Mouse (Mus musculus): ENCODE measurements around the gene H2-Ob. TPM values are rescaled to one million over a fixed set of nuclear protein-coding genes. Genes with fewer than 3 reads are reported as not detected.

Gene H2-Ob
- polyA plus RNA-seq (2017; shearing (Covaris generic)), result 10 to 100 TPM in 2 of 3 experiments, 1 to 10 TPM in 1; 8.4 to 87.4 (median 63.4) TPM

DNA sequence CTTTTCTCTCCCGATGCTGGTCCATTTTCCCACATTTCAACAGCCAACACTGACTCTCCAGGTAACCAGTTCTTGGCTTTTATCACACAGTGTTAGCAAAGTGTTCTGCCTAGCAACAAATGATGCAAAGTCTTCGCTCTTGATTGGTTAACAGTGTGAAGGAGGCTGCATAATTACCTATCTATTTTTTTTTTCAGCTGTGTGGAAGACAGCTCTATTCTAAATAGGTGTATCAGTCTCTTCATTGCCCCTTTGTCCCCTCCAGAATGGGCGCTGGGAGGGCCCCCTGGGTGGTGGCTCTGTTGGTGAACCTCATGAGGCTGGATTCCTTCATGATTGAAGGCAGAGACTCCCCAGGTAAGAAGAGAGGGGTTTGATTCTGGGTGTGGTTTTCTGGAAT, at the start of gene H2-Ob:
H2-Ob (plus strand) TSS at position 198 of the 400 bp plus-strand sequence.
- ATAC-seq, result peak; percentile 81

DNA sequence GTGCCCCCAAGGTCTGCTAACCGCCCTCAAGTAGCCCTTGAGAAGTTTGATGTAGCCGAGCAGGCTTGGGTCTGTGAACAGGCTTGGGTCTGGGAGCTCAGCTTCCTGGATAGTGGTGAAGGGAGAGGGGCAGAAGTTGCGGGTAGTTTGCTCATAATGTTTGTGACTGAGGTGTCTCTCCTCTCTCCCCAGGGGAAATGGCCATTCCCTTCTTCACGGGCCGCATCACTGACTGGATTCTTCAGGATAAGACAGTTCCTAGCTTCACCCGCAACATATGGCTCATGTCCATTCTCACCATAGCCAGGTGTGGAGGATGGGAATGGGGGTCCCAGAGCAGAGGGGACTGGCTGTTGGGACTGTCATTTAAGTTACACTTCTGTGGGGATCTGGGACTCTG, 49.7 kb upstream of the H2-Ob start:
- no peak for ATAC-seq

DNA sequence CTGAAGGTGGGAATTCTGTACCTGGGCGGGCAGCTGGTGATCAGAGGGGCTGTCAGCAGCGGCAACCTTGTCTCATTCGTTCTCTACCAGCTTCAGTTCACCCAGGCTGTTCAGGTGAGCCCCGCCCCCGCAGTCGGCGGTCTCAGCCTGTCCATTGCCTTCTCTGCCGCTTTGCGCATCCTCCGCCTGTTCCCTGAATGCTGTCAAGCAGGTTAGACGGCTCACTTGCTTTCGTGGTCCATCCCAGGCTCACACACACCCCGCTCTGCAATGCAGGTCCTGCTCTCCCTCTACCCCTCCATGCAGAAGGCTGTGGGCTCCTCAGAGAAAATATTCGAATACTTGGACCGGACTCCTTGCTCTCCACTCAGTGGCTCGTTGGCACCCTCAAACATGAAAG, 45.9 kb upstream of the H2-Ob start:
- ATAC-seq, result no peak

DNA sequence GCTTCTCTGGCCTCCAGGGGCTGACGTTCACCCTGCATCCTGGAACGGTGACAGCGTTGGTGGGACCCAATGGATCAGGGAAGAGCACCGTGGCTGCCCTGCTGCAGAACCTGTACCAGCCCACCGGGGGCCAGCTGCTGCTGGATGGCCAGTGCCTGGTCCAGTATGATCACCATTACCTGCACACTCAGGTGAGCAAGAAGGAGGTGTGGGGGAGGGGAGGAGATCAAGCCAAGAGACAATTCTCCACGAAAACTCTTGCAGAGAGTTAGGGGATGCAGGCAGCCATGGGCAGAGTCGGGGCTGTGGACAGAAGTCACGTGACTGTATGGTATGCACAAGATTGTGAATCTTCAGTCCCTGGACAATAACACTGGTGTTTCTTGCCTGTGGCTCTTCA, 45.2 kb upstream of the H2-Ob start:
- no peak for ATAC-seq

DNA sequence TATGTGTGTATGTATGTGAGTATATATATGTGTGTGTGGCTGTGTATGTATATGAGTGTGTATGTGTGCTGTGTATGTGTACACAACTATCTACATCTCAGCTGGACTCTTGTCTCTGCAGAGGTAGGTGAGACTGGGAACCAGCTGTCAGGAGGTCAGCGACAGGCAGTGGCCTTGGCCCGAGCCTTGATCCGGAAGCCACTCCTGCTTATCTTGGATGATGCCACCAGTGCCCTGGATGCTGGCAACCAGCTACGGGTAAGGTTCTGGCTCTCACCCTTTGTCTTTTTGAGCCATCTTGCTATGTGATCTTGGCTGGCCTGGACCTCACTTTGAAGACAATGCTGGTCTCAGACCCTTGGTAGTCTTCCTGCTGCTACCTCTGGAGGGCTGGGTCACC, 44.0 kb upstream of the H2-Ob start:
- no peak for ATAC-seq

DNA sequence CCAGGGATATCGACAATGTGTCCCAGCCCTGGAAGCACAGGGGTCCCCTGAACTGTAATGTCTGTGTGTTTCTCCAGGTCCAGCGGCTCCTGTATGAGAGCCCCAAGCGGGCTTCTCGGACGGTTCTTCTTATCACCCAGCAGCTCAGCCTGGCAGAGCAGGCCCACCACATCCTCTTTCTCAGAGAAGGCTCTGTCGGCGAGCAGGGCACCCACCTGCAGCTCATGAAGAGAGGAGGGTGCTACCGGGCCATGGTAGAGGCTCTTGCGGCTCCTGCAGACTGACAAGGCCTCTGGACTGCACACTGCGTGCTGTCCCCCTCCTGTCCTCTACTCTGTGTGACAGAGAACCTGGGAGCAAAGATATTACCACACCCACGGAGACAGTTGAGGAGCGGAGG, 42.2 kb upstream of the H2-Ob start:
- peak; percentile 75 for ATAC-seq

DNA sequence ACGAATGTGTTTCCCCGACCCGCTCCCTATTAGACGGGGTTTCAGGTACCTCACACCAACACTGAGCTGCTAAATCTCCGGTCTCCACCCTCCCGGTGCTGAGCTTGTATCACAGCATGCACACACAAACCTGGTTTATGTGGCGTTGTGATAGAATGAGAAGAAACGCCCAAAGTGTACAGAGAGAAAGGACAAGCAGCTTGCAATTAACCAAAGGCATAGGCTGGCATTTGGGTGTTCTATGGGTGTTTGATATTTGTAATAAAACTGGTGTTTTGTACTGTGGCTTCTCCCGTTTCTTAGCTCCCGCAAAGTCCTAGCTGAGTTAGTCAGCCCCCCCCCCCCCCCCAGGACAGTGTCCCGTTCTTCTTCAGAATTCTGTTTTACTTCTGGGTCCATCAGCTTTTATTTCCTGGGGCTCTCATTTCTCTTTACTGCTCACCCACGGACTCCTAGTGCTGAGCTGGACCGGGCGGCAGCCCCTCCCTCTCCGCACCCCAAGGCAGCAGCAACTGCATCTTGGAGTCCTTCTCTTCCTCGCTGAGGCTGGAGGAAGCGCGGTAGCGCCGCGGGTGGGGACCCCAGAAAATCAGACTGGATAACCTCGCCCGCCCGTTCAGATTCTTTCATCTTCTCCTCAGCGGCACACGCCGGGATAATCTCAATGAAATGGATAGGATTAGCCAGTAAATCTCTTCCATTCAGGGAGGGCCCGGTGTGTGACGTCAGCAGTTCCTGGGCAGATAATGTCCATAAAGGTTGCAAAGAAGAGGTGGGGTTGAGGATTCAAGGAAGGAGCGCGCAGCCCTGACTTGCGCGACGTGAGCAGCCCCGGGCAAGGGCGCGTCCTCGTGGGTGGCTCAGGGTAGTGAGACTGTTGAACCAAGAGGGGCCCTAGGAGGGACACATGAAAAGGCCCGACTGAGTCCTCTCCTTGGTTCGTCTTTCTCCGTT, 41.5 kb upstream of the H2-Ob start, which contains the start of gene Psmb8:
Psmb8 (plus strand) TSS at position 781 of the 954 bp plus-strand sequence.
- peak; percentile 47 for ATAC-seq

DNA sequence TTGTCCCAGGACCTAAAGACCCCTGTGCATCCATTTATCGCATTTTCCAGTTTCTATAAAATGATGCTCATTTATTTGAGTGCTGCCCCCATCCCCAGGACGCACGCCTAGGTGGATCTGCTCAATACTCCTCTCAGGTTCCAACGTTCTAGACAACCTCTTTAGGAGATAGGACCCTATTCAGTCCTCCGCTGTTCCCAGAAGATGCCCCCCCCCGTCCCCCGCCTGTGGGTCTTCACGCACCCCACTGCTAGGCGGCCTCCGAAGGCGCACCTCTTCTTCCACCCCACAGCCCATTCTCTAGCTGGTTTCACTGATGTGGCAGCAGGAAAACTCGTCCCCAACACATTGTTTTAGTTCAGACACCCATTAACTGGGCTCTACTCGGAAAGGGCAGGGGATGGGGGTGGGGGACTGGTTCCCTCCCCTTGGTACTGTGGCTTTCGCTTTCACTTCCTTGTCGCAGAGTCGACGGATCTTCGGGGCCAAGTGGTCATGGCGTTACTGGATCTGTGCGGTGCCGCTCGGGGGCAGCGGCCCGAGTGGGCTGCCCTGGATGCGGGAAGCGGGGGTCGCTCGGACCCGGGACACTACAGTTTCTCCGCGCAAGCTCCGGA, 40.7 kb upstream of the H2-Ob start:
- peak; percentile 65 for ATAC-seq

DNA sequence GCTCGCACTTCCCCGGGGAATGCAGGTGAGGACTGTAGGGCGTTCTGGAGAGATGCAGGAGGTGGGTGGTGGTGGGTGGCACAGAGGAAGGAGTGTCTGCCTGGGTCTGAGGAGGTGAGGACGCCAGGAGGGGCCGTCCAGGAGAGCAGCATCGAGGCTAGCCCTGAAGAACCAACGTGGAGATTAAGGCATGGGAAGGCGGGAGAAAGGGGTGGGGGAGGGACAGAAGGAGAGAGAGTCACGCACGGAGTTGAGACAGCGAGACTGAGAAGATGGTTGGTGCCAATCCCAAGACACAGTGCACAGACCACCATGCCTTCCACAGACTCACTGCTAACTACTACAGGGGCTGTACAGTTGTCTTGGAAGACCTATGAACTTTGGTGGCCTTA, 40.2 kb upstream of the H2-Ob start:
- ATAC-seq, result no peak

DNA sequence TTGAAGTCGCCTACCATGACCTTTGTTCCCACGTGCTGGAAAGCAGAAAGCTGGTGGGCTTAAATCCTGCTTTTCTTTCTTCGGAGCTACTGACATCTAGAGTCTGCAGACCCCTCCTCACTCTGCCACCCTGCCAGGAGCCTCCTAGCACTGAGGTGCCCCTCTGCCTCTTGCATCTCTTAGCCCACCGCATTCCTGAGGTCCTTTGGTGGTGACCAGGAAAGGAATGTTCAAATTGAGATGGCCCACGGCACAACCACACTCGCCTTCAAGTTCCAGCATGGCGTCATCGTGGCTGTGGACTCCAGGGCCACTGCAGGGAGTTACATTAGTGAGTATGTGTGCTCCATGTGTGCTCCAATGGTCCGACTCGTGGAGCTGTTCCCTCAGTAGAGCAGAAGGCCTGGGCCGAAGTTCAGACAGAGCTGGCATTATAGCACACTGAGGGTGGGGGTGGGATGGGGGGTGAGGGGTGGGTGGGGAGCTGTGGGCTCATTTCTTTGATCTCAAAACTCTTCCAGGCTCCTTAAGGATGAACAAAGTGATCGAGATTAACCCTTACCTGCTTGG, 39.6 kb upstream of the H2-Ob start:
- ATAC-seq, result no peak

DNA sequence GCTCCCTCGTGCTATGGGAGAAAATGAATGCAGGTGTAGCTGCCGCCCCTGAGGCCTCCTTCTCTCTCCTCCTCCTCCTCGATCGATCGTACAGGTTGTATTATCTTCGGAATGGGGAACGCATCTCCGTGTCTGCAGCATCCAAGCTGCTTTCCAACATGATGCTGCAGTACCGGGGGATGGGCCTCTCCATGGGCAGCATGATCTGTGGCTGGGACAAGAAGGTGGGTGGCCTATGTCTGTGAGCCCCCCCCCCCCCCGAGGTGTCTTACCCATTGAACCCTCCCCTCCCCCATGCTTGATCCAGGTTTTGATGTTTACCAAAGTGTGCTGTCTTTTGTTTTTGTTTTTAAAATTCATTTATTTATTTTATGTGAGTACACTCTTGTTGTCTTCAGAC, 38.7 kb upstream of the H2-Ob start:
- no peak for ATAC-seq

DNA sequence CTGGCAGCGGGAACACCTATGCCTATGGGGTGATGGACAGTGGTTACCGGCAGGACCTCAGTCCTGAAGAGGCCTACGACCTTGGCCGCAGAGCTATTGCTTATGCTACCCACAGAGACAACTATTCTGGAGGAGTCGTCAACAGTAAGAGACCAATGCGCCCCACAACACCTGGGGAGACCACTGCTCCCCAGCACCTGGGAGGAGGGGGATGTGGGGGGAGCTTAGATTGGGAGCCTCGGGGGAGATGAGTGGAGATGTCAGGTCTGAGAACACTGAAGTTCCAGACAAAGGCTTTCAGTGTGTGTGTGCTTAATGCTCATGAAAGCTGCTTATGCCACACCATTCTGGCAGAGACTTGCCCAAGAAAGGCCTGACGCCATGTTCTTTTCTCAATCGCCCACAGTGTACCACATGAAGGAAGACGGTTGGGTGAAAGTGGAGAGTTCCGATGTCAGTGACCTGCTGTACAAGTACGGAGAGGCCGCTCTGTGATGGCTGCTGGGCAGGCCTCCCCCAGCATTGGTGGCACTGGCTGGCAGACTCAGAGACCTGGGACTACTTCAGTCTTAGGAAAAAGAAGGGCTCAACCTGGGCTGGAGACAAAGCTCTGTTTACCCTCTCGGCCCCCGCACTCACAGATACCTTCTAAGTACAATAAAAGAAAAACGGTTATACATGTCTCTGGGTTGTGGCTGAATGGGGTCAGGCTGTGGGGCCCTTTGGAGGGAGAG, 37.8 kb upstream of the H2-Ob start:
- ATAC-seq, result no peak

DNA sequence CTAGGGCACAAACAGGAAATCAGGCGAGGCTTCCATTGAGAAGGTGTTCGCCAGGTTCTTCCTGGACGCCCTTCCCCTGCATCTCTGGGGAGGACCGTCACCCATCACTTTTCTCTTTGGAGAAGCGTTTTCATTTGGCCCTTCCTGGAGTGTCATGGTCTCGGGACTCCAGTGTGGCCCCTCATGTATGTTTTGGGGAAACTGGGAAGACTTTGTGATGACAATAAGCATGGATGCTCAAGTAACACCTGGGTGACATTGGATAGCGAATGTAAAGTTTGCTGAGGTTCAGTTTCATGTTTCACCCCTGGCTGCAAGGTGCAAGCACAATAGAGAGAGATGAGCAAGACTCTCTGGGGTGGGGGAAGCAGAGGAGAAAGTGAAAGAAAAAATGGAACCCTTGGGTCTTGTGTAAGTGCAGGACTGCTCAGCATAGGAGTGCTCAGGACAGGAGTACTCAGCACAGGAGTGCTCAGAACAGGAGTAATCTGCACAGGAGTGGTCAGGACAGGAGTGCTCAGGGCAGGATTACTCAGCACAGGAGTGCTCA, 37.1 kb upstream of the H2-Ob start:
- peak; percentile 7 for ATAC-seq

DNA sequence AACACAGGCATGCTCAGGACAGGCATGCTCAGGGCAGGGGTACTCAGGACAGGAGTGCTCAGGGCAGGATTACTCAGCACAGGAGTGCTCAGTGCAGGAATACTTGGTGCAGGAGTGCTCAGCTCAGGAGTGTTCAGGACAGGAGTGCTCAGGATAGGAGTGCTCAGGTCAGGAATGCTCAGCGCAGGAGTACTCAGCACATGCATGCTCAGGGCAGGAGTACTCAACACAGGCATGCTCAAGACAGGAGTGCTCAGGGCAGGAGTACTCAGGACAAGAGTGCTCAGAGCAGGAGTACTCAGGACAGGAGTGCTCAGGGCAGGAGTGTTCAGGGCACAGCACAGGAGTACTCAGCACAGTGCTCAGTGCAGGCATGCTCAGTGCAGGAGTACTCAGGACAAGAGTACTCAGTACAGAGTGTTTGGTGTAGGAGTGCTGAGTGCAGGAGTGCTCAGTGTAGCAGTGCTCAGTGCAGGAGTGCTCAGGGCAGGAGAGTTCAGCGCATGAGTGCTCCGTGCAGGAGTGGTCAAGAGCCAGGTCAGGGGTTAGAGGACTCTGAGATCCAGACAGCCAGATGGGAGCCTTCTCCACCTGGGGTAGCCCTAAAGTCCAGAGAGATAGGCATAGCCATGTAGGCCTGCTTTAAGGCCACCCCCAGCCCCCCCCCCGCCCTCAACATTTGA, 35.8 kb upstream of the H2-Ob start:
- ATAC-seq, result no peak

DNA sequence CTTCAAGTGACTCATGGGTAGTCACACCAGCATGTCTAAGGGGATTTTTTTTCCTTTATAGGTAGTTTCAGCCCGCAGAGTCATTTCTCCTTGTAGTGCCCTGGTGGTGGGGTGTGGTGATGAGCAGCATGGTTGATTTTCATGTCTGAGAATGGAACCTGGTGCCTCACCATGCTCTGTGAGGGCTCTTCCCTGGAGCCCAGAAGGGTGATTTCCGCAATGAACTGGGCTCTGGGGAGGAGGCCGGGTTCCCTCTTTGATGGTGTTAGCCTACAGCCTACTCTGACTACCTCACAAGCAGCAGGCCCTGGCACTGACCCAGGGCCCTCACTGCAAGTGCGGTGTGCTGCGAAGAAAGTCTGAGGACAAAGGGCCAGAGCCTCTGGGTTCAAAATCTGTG, 35.3 kb upstream of the H2-Ob start, which contains the start of gene Tap2:
Tap2 (plus strand) TSS at position 84 of the 400 bp plus-strand sequence.
- ATAC-seq, result peak; percentile 34

DNA sequence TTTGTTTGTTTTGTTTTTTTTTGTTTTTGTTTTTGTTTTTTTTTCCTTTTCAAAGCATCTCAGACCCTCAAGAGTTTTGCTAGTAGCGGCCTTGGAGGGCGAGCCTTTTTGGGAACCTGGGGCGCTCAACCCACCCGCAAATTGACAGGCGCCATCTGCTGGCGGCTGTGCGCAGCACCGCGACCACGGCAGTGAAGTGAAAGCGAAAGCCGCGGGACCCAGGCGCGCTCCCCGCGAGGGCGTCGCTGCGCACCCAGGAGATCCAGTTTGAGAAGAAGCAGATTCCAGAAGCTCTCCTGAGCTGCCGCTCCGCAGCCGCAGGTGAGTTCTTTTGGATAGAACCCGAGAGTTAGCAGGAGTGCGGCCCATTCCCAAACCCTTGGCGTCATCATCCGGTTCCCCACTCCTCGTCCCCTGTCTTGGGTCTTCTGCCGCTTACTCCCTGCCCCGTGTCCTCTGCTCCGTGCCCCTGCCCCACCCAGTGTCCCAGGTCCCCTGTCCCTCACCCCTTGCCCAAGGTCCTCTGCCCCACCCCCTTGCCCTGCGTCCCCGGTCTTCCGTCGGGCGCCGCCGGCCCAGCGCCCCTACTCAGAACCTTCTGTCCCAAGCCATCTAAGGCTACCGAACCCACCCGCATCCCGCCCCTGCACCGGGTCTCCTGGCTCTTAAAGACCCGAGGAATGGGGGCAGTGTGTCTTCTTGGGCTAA, 34.2 kb upstream of the H2-Ob start:
- ATAC-seq, result peak; percentile 56

DNA sequence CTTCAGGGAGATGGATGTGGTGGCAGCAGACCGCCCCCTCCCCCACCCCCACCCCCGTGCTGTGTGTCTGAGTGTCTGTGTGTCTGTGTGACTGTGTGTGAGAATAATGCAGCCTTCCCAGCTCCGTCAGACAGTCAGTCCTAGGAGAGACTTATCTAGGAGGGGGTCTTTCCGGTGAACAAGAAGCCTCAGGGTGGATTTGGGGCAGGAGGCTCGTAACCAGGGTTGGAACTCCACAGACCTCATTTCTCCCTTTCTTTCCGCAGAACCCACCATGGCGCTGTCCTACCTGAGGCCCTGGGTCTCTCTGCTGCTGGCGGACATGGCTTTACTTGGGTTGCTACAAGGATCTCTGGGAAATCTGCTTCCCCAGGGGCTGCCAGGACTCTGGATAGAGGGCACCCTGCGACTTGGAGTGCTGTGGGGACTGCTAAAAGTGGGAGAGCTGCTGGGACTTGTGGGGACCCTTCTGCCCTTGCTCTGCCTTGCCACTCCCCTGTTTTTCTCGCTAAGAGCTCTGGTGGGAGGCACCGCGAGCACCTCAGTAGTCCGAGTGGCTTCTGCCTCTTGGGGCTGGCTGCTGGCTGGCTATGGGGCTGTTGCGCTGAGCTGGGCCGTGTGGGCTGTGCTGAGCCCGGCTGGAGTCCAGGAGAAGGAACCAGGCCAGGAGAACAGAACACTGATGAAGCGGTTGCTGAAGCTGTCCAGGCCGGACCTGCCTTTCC, 33.5 kb upstream of the H2-Ob start:
- ATAC-seq, result no peak

DNA sequence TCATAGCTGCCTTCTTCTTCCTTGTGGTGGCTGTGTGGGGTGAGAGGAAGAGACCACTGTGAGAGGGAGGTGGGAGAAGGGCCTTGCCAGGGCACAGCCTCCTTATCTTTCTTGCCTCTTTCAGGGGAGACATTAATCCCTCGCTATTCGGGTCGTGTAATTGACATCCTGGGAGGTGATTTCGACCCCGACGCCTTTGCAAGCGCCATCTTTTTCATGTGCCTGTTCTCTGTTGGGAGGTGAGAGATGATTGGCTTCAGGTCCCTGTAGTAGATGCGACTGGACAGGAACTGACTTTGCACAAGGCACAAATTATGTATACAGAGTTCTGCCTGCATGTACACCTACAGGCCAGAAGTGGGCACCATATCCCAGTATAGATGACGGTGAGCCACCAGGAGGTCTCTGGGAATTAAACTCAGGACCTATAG, 32.9 kb upstream of the H2-Ob start:
- ATAC-seq, result peak; percentile 47

DNA sequence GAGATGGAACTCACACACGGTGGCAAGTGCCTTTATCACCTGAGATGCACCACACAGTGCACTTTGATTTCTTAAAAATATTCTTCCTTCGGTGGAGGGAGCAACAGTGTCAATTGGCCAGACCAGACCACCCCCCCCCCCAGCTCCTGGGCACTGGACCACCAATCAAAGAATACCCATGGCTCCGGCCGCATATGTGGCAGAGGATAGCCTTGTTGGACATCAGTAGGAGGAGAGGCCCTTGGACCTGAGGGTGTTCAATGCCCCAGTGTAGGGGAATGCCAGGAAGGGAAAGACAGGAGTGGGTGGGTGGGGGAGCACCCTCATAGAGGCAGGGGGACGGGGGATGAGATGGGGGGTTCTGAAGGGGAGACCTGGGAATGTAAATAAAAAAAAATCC, 32.0 kb upstream of the H2-Ob start:
- ATAC-seq, result no peak

DNA sequence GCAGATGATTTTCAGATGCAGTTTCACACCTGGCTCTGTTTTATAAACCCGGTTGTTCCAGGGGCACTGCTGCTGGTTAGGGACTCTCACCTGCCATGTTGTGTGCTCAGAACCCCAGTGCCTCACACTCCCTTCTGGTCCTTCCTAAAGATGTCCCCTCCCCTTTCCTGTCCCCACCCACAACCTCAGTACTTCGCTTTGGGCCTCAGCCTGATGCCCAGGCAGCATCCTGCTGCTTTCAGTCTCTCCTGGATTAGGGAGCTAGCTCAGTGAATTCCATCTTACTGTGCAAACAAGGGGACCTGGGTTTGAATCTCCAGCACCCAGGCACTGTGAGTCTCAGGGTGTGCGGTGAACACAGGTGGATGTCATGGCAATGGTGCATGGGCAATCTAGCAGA, 31.2 kb upstream of the H2-Ob start:
- ATAC-seq, result no peak
